Mouse (Mus musculus) heart, embryonic 16.5 days (tissue): ENCODE results near the gene Atp6v0e. TPM values are rescaled to one million over a fixed set of nuclear protein-coding genes. Genes with fewer than 3 reads are reported as not detected.
A peak's percentile ranks its signal among the peaks of the same experiment; 100 is the strongest.

Source experiments
- ATAC-seq: fragments of 200-750 bp; cut with Nextera tagmentation; replicated peaks from 2 replicates; pipeline ENCODE4 v1.8.0; 2017; ENCODE audit warnings: moderate number of reproducible peaks; ENCODE audit not compliant: insufficient read depth, low FRiP score; ENCODE audit errors: extremely low read depth
- H3K27ac ChIP-seq: fragments of 300-500 bp; sonication (generic); 2 replicates; pipeline ENCODE4 v1.5.1; 2014; ENCODE audit warnings: mild to moderate bottlenecking, low read length, control low read depth, moderate library complexity
- H3K27me3 ChIP-seq: fragments of 300-500 bp; sonication (generic); 2 replicates; pipeline ENCODE4 v1.6.1; 2014; ENCODE audit warnings: low read length, mixed read lengths; ENCODE audit not compliant: control insufficient read depth, insufficient read depth
- H3K36me3 ChIP-seq: fragments of 300-500 bp; sonication (generic); 2 replicates; pipeline ENCODE4 v1.6.1; 2014; ENCODE audit not compliant: control insufficient read depth, insufficient read depth
- H3K4me1 ChIP-seq: fragments of 300-500 bp; sonication (generic); 2 replicates; pipeline ENCODE4 v1.6.1; 2014; ENCODE audit warnings: low read length, mixed read lengths; ENCODE audit not compliant: control insufficient read depth, insufficient read depth
- H3K4me2 ChIP-seq: fragments of 300-500 bp; sonication (generic); 2 replicates; pipeline ENCODE4 v1.6.1; 2014; ENCODE audit warnings: low read depth, mild to moderate bottlenecking, control low read depth, low read length
- H3K4me3 ChIP-seq: fragments of 300-500 bp; sonication (generic); 2 replicates; pipeline ENCODE4 v1.5.1; 2014; ENCODE audit warnings: mild to moderate bottlenecking, control low read depth, low read length
- H3K9ac ChIP-seq: fragments of 300-500 bp; sonication (generic); 2 replicates; pipeline ENCODE4 v1.6.1; 2014; ENCODE audit warnings: low read length, control low read depth
- H3K9me3 ChIP-seq: fragments of 300-500 bp; sonication (generic); replicated peaks from 2 replicates; pipeline ENCODE4 v1.6.1; 2016; ENCODE audit warnings: low read length; ENCODE audit not compliant: control insufficient read depth
- WGBS: fragments of 180-500 bp; shearing (Covaris S2); extraction: QIAGEN DNeasy Blood & Tissue Kit; methylation state at CpG from one replicate; pipeline ENCODE4 v1.1.7; 2014; 5-methylcytosine and 5-hydroxymethylcytosine counted together
- polyA plus RNA-seq: library from polyadenylated mRNA; unstranded; fragments of >200 nt; fragmentation: Nextera tagmentation; extraction: Ambion mirVana; gene quantifications from 2 replicates; pipeline ENCODE4 v1.2.1, GENCODE M21; 2015

Gene Atp6v0e
- polyA plus RNA-seq, 1 experiment from 2014 or later = 249 TPM

DNA sequence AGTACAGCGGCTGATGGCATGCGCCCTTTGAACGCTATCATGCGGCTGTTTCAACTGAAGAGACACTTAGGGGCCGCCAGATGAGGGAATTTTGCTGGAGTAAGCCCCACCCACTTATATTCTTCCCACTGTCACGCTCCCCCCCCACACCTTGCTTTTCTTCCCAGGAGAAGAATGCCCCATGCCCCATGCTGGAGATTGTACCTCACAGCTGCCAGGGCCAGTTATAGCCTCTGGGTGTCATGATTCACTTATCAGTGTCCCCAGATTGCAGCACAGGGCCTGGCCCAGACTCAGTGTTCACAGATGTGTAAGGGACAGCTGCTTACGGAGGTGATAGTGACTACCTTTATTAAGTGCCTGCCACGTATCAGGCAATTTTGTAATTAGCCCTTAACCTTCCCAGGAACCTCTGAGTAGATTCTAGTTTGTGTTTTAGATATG is 17.6 kb upstream of the Atp6v0e start:
- ATAC-seq = peak; percentile 77
- Histone ChIP-seq H3K36me3 (peaks cover 44% of the 10 kb centered on the region), H3K4me1 (peaks cover 15% of the 10 kb centered on the region), H3K9me3 (no peaks in the 10 kb centered on the region), H3K27ac (peak overlapping the region; percentile 36; the same call in 1 of the 2 replicates), H3K27me3 (no peaks in the 10 kb centered on the region), H3K9ac (no peak overlapping the region), H3K4me3 (no peak overlapping the region), H3K4me2 (no peak overlapping the region)
- 49% methylated on average over 8 of the region's 8 CpGs for WGBS

DNA sequence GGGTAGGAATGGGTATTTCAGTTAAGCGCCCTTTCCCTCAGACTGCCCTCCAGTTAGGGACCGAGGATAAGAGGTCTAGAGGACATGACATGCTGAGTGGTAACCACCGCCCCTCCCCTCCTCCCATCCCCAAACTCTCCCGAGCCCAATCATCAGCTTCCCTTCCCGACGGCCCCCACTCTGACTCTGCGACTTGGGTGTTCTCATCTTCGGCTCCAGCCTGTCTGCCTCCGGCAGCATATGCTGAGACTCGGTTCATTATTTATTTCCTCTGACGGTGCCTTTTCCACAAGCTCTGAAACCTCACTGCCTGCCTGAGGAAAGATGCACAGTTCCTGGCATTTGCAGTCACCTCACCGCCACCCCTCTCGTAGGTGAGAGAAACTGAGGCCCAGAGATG is 15.7 kb upstream of the Atp6v0e start:
- no peak overlapping the region for H3K4me3 ChIP-seq
- H3K36me3 ChIP-seq = peaks cover 26% of the 10 kb centered on the region
- H3K27ac ChIP-seq = peak overlapping the region; percentile 19
- H3K4me1 ChIP-seq = peaks cover 17% of the 10 kb centered on the region
- H3K9ac ChIP-seq = no peak overlapping the region
- H3K4me2 ChIP-seq = no peak overlapping the region
- 38% methylated on average over 13 of the region's 13 CpGs for WGBS
- H3K27me3 ChIP-seq = no peaks in the 10 kb centered on the region
- no peaks in the 10 kb centered on the region for H3K9me3 ChIP-seq
- no peak for ATAC-seq

DNA sequence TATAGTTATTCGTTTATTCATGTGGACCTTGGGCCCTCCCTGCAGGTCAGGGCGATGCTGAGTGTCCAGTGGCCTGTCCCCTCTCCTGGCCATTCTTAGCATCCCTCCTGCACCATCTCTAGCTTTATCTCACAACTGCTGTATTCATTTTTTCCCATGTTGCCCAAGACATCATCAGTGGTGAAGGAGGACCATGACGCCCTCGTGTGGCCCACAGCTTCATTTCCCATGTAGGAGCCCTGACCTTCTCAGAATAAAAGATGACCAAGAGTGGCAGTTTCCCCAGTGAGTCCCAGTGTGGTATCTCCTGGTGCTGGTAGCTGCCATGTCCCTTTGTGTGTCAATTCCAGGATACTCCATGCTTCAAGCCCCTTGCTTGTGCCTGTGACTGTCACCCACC is 13.5 kb upstream of the Atp6v0e start:
- Histone ChIP-seq H3K27me3 (no peaks in the 10 kb centered on the region), H3K4me2 (no peak overlapping the region), H3K4me3 (no peak overlapping the region), H3K27ac (no peak overlapping the region), H3K36me3 (peaks cover 10% of the 10 kb centered on the region), H3K4me1 (peaks cover 16% of the 10 kb centered on the region), H3K9me3 (no peaks in the 10 kb centered on the region), H3K9ac (no peak overlapping the region)
- 86% methylated on average over 4 of the region's 4 CpGs for WGBS
- ATAC-seq = no peak

DNA sequence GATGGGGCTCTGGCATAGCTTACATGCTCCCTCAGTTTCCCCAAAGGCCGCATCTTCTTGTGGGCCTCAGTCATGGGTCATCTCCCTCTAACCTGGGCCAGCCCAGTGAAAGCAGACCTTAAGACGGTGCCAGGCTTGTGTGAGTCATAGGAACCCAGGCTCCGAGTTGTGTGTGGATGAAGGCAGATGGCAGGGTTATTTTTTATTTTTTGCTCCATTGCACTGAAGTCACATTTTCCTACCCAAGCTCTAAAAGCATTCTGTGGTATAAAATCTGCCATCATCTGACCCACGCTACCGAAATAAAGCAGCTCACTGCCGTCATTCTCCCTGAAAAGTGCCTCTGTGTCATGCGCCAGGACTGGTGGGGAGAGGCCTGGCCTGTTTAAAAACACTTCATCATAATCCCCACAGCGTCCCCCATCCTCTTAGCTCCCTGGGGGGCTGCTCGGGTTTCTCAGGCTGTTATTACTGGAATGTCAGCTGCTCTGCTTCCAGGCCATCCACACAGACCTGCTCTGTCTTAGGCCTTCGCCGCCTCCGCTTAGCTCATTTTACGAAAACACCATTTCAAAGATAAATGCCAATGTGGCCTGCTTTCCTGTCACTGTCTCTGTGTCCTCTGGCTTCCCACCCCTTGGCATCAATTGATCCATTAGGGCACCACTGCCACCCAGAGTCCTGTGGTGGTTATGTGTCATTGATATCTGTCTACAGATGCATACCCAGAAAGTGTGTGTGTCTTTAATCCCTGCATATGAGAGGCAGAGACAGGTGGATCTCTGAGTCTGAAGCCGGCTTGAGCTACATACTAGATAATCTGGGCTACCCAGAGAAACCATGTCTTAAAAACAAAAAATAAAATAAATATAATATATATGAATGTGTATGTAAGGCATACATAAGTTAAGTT is 12.3 kb upstream of the Atp6v0e start:
- Histone ChIP-seq H3K9me3 (no peaks in the 10 kb centered on the region), H3K36me3 (peaks cover 20% of the 10 kb centered on the region), H3K9ac (peak overlapping the region; percentile 19; the same call in 1 of the 2 replicates), H3K4me2 (no peak overlapping the region), H3K27me3 (no peaks in the 10 kb centered on the region), H3K4me1 (peaks cover 7% of the 10 kb centered on the region), H3K4me3 (no peak overlapping the region), H3K27ac (peak overlapping the region; percentile 44)
- WGBS = 66% methylated on average over 14 of the region's 14 CpGs
- ATAC-seq = no peak

DNA sequence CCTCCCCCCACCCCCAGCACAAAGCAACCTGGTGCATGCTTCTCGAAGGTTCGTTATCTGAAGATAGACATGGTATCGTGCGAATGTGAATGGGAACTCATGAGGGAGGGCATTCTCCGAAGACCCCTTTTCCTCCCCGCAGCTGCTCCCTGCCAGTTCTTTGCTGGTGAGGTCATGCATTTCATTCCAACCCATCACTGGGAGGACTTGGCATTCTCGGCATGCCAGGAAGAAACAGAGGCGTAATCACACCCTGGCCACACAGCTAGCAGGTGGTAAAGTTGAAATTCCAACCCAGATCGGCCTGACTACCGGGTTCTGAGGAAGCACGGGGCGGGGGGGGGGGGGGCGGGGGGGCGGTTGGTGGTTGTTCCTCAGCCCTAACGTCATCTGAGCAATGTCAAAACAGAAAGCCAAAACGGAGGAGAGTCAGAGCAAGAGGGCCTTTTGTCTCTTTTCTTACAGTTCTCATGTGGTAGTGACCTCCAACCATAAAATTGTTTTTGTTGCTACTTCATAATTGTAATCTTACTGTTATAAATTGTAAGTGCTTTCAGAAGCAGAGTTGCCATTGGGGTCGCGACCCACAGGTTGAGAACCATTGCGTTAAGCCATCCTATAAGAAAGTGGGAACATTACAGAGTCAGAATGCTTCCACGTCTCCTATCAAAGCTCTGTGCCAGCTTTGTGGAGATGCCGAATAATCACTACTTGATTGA is 4.0 kb upstream of the Atp6v0e start:
- peaks cover 25% of the 10 kb centered on the region for H3K4me1 ChIP-seq
- peaks cover 14% of the 10 kb centered on the region for H3K36me3 ChIP-seq
- H3K4me2 ChIP-seq = peak overlapping the region; percentile 20; the same call in 1 of the 2 replicates
- WGBS = 24% methylated on average over 18 of the region's 21 CpGs
- ATAC-seq = no peak
- H3K9me3 ChIP-seq = no peaks in the 10 kb centered on the region
- peak overlapping the region; percentile 40; the same call in 1 of the 2 replicates for H3K27ac ChIP-seq
- 0 out of 2 replicates have a peak overlapping the region, but pooled peaks have one; percentile 26 for H3K9ac ChIP-seq
- no peak overlapping the region for H3K4me3 ChIP-seq
- H3K27me3 ChIP-seq = no peaks in the 10 kb centered on the region

DNA sequence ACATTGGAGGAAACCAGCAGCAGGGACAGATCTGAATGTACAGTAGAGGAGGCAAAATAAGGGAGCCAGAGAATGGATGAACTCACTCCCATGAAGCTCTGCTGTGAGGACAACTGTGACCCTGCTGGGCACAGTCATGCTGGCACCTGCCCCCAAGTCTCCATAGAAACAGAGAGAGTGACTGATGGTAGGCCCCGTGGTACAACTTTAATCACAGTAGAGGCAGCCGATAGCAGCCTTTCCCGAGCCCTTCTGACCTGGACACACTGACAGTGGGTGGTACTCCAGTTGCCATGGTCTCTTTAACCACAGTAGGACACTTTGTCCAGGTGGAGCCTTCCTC is 3.5 kb upstream of the Atp6v0e start:
- Histone ChIP-seq H3K9ac (0 out of 2 replicates have a peak overlapping the region, but pooled peaks have one; percentile 25), H3K4me2 (no peak overlapping the region)

DNA sequence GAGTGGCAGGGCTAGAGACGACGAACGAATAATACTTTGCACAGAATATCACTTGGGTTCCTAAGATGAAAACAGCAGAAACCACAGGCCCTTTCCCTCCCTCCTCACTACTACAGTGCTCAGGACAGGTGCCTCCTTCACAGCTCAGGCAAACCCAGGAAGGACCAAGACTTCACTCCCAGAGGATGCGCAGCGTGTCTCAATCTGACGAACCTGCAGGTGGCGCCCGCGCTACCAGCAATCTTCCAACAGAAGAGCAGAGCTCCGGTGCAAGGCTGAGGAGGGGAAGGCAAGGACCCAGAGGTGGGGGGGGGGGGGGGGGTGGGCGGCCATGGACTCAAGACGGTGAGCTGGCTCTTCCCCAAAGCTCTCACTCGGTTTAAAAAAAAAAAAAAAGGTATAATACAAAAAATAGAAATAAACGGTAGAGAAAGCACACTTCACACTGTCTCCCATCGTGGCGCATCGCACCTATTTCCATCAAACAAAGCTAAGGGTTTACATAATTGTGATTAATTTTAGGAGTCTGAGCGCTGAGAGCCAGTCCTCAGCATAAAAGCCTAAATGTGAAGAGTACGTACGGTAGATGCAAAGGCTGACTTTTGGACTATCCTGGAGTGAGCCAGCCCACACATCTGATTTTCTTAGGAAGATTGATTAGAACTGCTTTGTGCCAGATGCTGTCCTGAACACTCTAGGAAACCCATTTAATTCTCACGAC is 2.7 kb upstream of the Atp6v0e start:
- Histone ChIP-seq H3K4me1 (peaks cover 26% of the 10 kb centered on the region), H3K36me3 (peaks cover 8% of the 10 kb centered on the region), H3K9me3 (no peaks in the 10 kb centered on the region), H3K27ac (no peak overlapping the region), H3K27me3 (no peaks in the 10 kb centered on the region), H3K9ac (no peak overlapping the region), H3K4me3 (no peak overlapping the region), H3K4me2 (no peak overlapping the region)
- ATAC-seq = peak; percentile 35; the same call in 1 of the 2 replicates
- 27% methylated on average over 20 of the region's 21 CpGs for WGBS

More for the DNA sequence above, 3.5 kb upstream of the Atp6v0e start:
- H3K36me3 ChIP-seq = peaks cover 14% of the 10 kb centered on the region
- H3K27me3 ChIP-seq = no peaks in the 10 kb centered on the region
- ATAC-seq = no peak
- H3K9me3 ChIP-seq = no peaks in the 10 kb centered on the region
- no peak overlapping the region for H3K4me3 ChIP-seq
- peaks cover 26% of the 10 kb centered on the region for H3K4me1 ChIP-seq
- peak overlapping the region; percentile 29; the same call in 1 of the 2 replicates for H3K27ac ChIP-seq
- 59% methylated on average over 3 of the region's 3 CpGs for WGBS

DNA sequence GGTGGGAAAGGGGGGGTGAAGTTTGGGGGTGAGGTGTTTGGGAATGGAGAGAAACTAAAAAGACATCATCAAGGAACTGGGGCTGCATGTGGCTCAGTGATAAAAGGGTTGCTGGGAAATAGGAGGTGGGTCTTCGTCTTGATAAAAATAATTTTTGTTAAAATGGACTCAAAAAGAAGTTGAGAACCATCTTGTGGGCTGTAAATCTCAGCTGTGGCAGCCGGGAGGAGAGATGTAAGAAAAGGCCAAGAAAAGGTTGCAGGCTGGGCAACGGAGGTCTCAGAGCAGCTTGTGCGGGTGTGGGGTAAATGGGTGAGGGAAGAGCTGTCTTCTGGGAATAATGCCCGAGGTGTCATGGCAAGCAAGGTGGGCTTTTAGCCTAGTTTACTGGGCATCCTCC is 827 bp upstream of the Atp6v0e start:
- no peak for ATAC-seq
- Histone ChIP-seq H3K36me3 (peaks cover 3% of the 10 kb centered on the region; the same call in 1 of the 2 replicates), H3K27me3 (no peaks in the 10 kb centered on the region), H3K27ac (no peak overlapping the region), H3K4me2 (no peak overlapping the region), H3K4me1 (peaks cover 26% of the 10 kb centered on the region), H3K9ac (no peak overlapping the region), H3K9me3 (no peaks in the 10 kb centered on the region), H3K4me3 (no peak overlapping the region)
- 79% methylated on average over 5 of the region's 5 CpGs for whole genome bisulfite sequencing
